Mouse (Mus musculus): ENCODE measurements at regions not wholly inside any gene's neighbourhood (a gene's known extent, or its start where the extent isn't known, plus 50 kb on each side); places are given as distances from the start of the nearest gene placed in this dataset.

DNA sequence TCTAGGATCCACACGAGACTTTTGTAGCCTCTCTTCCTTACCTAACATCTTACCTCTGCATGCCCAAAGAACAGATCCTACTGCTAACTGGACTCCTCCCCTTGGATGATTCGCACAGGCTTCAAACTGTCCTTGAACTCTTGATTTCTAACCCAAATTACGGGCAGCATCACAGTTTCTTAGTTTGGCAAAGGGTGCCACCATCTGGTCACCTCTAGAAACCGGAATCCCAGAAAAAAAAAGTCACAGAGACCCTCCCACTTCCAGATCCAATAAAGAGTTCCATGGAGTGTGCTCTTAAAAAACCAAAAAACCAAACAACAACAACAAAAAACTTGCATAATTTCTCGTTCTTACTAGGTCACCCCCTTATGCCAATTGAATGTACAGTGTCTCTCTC, 77.3 kb upstream of the Nrsn1 start:
- Histone ChIP-seq H3K27me3 (ENCODE audit: control insufficient read depth, insufficient read depth, low read length) (no peaks in the 10 kb centered on the region), H3K27ac (ENCODE audit: control insufficient read depth, insufficient read depth, low read length) (no peak overlapping the region), H3K36me3 (ENCODE audit: control insufficient read depth, insufficient read depth, low read length) (no peaks in the 10 kb centered on the region), H3K4me3 (ENCODE audit: control insufficient read depth, insufficient read depth, low read length) (no peak overlapping the region), H3K4me1 (replicated peaks; ENCODE audit: control insufficient read depth, insufficient read depth, low read length) (no peaks in the 10 kb centered on the region)
- no peak for TF ChIP-seq POLR2A (IDR thresholded peaks at IDR 0.05; ENCODE audit: control insufficient read depth, extremely low read depth, insufficient read depth, low read length, poor library complexity)
- TF ChIP-seq CTCF (IDR thresholded peaks at IDR 0.05; ENCODE audit: borderline replicate concordance, control insufficient read depth, extremely low read depth, insufficient read depth, low read length, poor library complexity), result no peak
- DNase-seq, result no peak
- WGBS, result 48% methylated on average over 5 of the region's 5 CpGs

DNA sequence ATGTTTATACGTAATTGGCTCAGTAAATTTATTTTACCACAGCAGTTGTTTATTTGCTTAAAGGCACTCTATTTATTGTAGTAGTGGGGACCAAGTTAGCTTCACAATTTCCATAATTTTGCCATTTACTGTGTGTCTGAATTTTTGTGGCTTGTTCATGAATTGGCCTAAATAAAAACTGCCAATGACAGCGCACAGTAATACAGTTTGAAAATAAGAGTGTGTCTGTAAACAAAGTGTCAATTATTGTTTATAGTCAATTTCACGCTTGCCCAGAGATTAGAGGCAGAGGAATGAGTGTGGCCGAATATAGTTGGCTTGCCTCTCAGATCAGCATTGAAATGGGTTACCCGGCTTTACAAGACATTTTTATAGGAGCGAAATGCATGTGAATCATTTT, 73.0 kb upstream of the Nrsn1 start:
- Histone ChIP-seq H3K36me3 (ENCODE audit: control insufficient read depth, insufficient read depth, low read length) (no peaks in the 10 kb centered on the region), H3K27me3 (ENCODE audit: control insufficient read depth, insufficient read depth, low read length) (no peaks in the 10 kb centered on the region), H3K27ac (ENCODE audit: control insufficient read depth, insufficient read depth, low read length) (no peak overlapping the region), H3K4me3 (ENCODE audit: control insufficient read depth, insufficient read depth, low read length) (no peak overlapping the region), H3K4me1 (replicated peaks; ENCODE audit: control insufficient read depth, insufficient read depth, low read length) (no peaks in the 10 kb centered on the region)
- no peak for DNase-seq
- TF ChIP-seq POLR2A (IDR thresholded peaks at IDR 0.05; ENCODE audit: control insufficient read depth, extremely low read depth, insufficient read depth, low read length, poor library complexity), result no peak
- 95% methylated on average over 6 of the region's 6 CpGs for WGBS

DNA sequence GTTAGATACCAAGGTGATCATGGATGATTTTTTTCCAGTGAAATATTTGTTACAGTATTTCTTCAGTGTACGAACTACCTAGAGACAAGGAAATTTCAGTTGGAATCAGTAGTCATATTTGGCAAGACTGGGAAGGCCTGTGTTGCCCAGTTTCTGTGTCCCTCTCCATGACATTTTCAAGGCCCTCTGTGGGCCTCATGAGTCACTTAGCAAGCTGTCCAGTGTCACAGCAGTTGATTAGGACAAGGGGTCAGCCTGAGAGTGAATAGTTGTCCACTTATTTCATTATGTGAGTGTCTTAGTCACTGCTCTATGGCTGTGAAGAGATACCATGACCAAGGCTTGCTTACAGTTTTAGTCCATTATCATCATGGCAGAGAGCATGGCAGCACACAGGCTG, 71.5 kb upstream of the Nrsn1 start:
- Histone ChIP-seq H3K27me3 (ENCODE audit: control insufficient read depth, insufficient read depth, low read length) (no peaks in the 10 kb centered on the region), H3K36me3 (ENCODE audit: control insufficient read depth, insufficient read depth, low read length) (no peaks in the 10 kb centered on the region), H3K4me1 (replicated peaks; ENCODE audit: control insufficient read depth, insufficient read depth, low read length) (no peaks in the 10 kb centered on the region), H3K27ac (ENCODE audit: control insufficient read depth, insufficient read depth, low read length) (no peak overlapping the region), H3K4me3 (ENCODE audit: control insufficient read depth, insufficient read depth, low read length) (no peak overlapping the region)
- no peak for DNase-seq
- TF ChIP-seq CTCF (IDR thresholded peaks at IDR 0.05; ENCODE audit: borderline replicate concordance, control insufficient read depth, extremely low read depth, insufficient read depth, low read length, poor library complexity) (no peak), POLR2A (IDR thresholded peaks at IDR 0.05; ENCODE audit: control insufficient read depth, extremely low read depth, insufficient read depth, low read length, poor library complexity) (no peak)
- WGBS, result 91% methylated on average over 1 of the region's 1 CpGs

DNA sequence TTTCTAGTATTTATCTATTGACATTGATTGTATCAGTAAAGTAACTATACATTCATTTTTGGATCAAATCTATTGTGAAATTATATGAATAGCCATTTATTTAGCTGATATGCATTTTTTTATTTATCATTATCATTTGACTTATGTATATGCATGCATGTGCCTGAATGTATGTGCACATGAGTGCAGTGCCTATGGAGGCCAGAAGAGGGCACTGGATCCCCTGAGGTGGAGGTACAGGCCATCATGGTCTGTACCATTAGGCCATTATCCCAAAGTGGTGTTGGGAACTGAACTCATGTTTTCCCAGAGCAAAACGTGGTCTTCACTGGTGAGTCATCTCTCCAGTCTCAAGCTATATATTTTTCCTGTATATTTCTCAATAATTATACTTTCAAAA, 63.5 kb upstream of the Nrsn1 start:
- H3K4me3 ChIP-seq (ENCODE audit: control insufficient read depth, insufficient read depth, low read length), result no peak overlapping the region
- 100% methylated on average over 1 of the region's 1 CpGs for WGBS
- no peaks in the 10 kb centered on the region for H3K27me3 ChIP-seq (ENCODE audit: control insufficient read depth, insufficient read depth, low read length)
- DNase-seq, result no peak
- TF ChIP-seq POLR2A (IDR thresholded peaks at IDR 0.05; ENCODE audit: control insufficient read depth, extremely low read depth, insufficient read depth, low read length, poor library complexity) (no peak), CTCF (IDR thresholded peaks at IDR 0.05; ENCODE audit: borderline replicate concordance, control insufficient read depth, extremely low read depth, insufficient read depth, low read length, poor library complexity) (no peak)
- H3K36me3 ChIP-seq (ENCODE audit: control insufficient read depth, insufficient read depth, low read length), result no peaks in the 10 kb centered on the region
- no peak overlapping the region for H3K27ac ChIP-seq (ENCODE audit: control insufficient read depth, insufficient read depth, low read length)
- H3K4me1 ChIP-seq (replicated peaks; ENCODE audit: control insufficient read depth, insufficient read depth, low read length), result no peaks in the 10 kb centered on the region
